Mouse (Mus musculus) CH12.LX (cell line): ENCODE results near the gene Ap4m1.

ENCODE experiments used
- CTCF ChIP-seq, 2 experiments: IDR thresholded peaks in 1 of 2; conservative IDR thresholded peaks in 1 of 2; 2 replicates each; pipeline ENCODE4 v1.5.1; 2011 to 2012; ENCODE audit warnings: low read depth in 2 of 2, low read length in 2 of 2, improper control_type of control experiment in 1 of 2, inconsistent platforms in 1 of 2, mild to moderate bottlenecking in 1 of 2, moderate library complexity in 1 of 2
- POLR2AphosphoS2 ChIP-seq: IDR thresholded peaks from 2 replicates; pipeline ENCODE4 v1.6.1; 2011; ENCODE audit warnings: low read depth, low read length, improper control_type of control experiment
- TCF12 ChIP-seq: IDR thresholded peaks from 2 replicates; pipeline ENCODE4 v1.6.1; 2014; ENCODE audit warnings: low read depth, mild to moderate bottlenecking, inconsistent platforms, low read length, improper control_type of control experiment
- USF1 ChIP-seq: IDR thresholded peaks from 2 replicates; pipeline ENCODE4 v1.6.1; 2014; ENCODE audit warnings: low read depth, mild to moderate bottlenecking, inconsistent platforms, low read length, improper control_type of control experiment

DNA sequence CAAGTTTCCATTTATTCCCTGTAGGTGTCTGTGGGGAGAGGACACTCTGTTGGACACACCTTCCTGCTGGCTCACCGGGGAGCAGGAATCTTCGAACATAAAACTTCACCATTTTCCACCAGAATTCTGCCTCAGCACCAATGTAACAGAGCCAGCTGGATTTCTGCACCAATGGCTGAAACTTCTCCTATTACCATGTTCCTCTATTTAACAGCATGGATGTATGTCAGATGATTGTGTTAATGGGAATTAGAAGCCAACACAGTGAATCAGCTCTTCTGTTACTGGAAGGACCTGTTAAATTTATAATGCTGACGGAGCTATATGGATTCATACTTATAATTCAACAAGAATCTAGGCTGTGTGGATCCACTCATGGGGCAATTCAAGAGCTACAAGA is 57.7 kb downstream of the Ap4m1 start:
- no peak for TF ChIP-seq POLR2AphosphoS2
- no peak for TF ChIP-seq USF1
- TF ChIP-seq CTCF (conservative IDR thresholded peaks at IDR 0.05 in 1 of 2, IDR thresholded peaks at IDR 0.05 in 1 of 2; ENCODE audit: low read depth in 2 of 2, low read length in 2 of 2): no peak
- no peak for TF ChIP-seq TCF12
